Mouse (Mus musculus): ENCODE measurements around the gene Idua.

- TF ChIP-seq POLR2A (IDR thresholded peaks at IDR 0.05; ENCODE audit: insufficient read length, low read depth) (no peak), MYOG (IDR thresholded peaks at IDR 0.05; ENCODE audit: control insufficient read depth in 1 of 3, insufficient read depth in 1 of 3, insufficient read length in 2 of 3, low read depth in 2 of 3) (no peak), E2F4 (IDR thresholded peaks at IDR 0.05; ENCODE audit: insufficient read depth) (no peak), USF1 (IDR thresholded peaks at IDR 0.05; ENCODE audit: low read depth) (no peak), MYOD1 (IDR thresholded peaks at IDR 0.05; ENCODE audit: control insufficient read depth in 1 of 3, insufficient read length in 2 of 3, low read depth in 2 of 3) (no peak), POLR2AphosphoS2 (IDR thresholded peaks at IDR 0.05; ENCODE audit: insufficient read length, low read depth) (no peak), REST (IDR thresholded peaks at IDR 0.05; ENCODE audit: insufficient read depth, insufficient read length) (no peak), TCF12 (IDR thresholded peaks at IDR 0.05; ENCODE audit: insufficient read depth, poor library complexity, severe bottlenecking) (no peak), MAX (IDR thresholded peaks at IDR 0.05; ENCODE audit: low read depth) (no peak)
Observed at GRCm38 (mm10) chr5:108659698-108660631, at the start of gene Idua.

All from myocyte (in vitro differentiated cells).